Mouse (Mus musculus): ENCODE measurements around the gene Slc25a35. TPM values are rescaled to one million over a fixed set of nuclear protein-coding genes. Genes with fewer than 3 reads are reported as not detected.
A peak's percentile ranks its signal among the peaks of the same experiment; 100 is the strongest.

Slc25a35 gene
- polyA plus RNA-seq, 1 experiment = 46.2 TPM

GRCm38 (mm10) chr11:68974059-68974450 is 6.1 kb downstream of the Slc25a35 start:
- DNase-seq = no peak
- no peak overlapping the region; the same call in 1 of the 2 replicates for H3K27ac ChIP-seq (ENCODE audit: insufficient read depth, low read depth, low read length)
- H3K27me3 ChIP-seq (replicated peaks; ENCODE audit: control insufficient read depth, insufficient read depth, low read length) = no peaks in the 10 kb centered on the region
- WGBS = 32% methylated on average over 6 of the region's 6 CpGs
- TF ChIP-seq POLR2A (IDR thresholded peaks at IDR 0.05; ENCODE audit: low read depth, low read length) = no peak
- no peak for TF ChIP-seq CTCF (conservative IDR thresholded peaks at IDR 0.05; ENCODE audit: insufficient read depth, insufficient read length, low read depth, low read length)
- H3K36me3 ChIP-seq (ENCODE audit: control insufficient read depth, insufficient read depth, low read length) = no peaks in the 10 kb centered on the region
- peak overlapping the region; percentile 50 for H3K4me3 ChIP-seq (ENCODE audit: insufficient read depth, low read depth, low read length)
- H3K4me1 ChIP-seq (ENCODE audit: control insufficient read depth, insufficient read depth, low read length) = peaks cover 5% of the 10 kb centered on the region

- Histone ChIP-seq H3K4me1 (ENCODE audit: control insufficient read depth, insufficient read depth, low read length) (peaks cover 1% of the 10 kb centered on the region), H3K27me3 (replicated peaks; ENCODE audit: control insufficient read depth, insufficient read depth, low read length) (no peaks in the 10 kb centered on the region), H3K36me3 (ENCODE audit: control insufficient read depth, insufficient read depth, low read length) (no peaks in the 10 kb centered on the region), H3K27ac (ENCODE audit: insufficient read depth, low read depth, low read length) (peak within 1 kb of the TSS; percentile 11; the same call in 1 of the 2 replicates), H3K4me3 (ENCODE audit: insufficient read depth, low read depth, low read length) (peak within 1 kb of the TSS; percentile 50; the same call in 1 of the 2 replicates)
- WGBS = 87% methylated on average over 7 of the region's 7 CpGs
- TF ChIP-seq POLR2A (IDR thresholded peaks at IDR 0.05; ENCODE audit: low read depth, low read length) = no peak
- TF ChIP-seq CTCF (conservative IDR thresholded peaks at IDR 0.05; ENCODE audit: insufficient read depth, insufficient read length, low read depth, low read length) = no peak
- no peak for DNase-seq
These were observed 7.2 kb downstream of the Slc25a35 start, which contains the start of gene Rangrf for GRCm38 (mm10) chr11:68975085-68975484. Gene Rangrf, minus strand, starts transcription at chr11:68975185.

- 82% methylated on average over 1 of the region's 1 CpGs for WGBS
- no peaks in the 10 kb centered on the region for H3K4me1 ChIP-seq (ENCODE audit: control insufficient read depth, insufficient read depth, low read length)
- H3K27ac ChIP-seq (ENCODE audit: insufficient read depth, low read depth, low read length) = 0 out of 2 replicates have a peak overlapping the region, but pooled peaks have one; percentile 11
- H3K27me3 ChIP-seq (replicated peaks; ENCODE audit: control insufficient read depth, insufficient read depth, low read length) = no peaks in the 10 kb centered on the region
- DNase-seq = no peak
- H3K4me3 ChIP-seq (ENCODE audit: insufficient read depth, low read depth, low read length) = no peak overlapping the region
- no peaks in the 10 kb centered on the region for H3K36me3 ChIP-seq (ENCODE audit: control insufficient read depth, insufficient read depth, low read length)
- TF ChIP-seq POLR2A (IDR thresholded peaks at IDR 0.05; ENCODE audit: low read depth, low read length) (no peak), CTCF (conservative IDR thresholded peaks at IDR 0.05; ENCODE audit: insufficient read depth, insufficient read length, low read depth, low read length) (no peak)
These were observed 7.7 kb downstream of the Slc25a35 start for GRCm38 (mm10) chr11:68975601-68976000.

- WGBS = 69% methylated on average over 5 of the region's 5 CpGs
- no peaks in the 10 kb centered on the region for H3K27me3 ChIP-seq (replicated peaks; ENCODE audit: control insufficient read depth, insufficient read depth, low read length)
- TF ChIP-seq POLR2A (IDR thresholded peaks at IDR 0.05; ENCODE audit: low read depth, low read length) = no peak
- no peak for TF ChIP-seq CTCF (conservative IDR thresholded peaks at IDR 0.05; ENCODE audit: insufficient read depth, insufficient read length, low read depth, low read length)
- H3K27ac ChIP-seq (ENCODE audit: insufficient read depth, low read depth, low read length) = no peak overlapping the region
- no peaks in the 10 kb centered on the region for H3K36me3 ChIP-seq (ENCODE audit: control insufficient read depth, insufficient read depth, low read length)
- no peak overlapping the region for H3K4me3 ChIP-seq (ENCODE audit: insufficient read depth, low read depth, low read length)
- 0 out of 2 replicates have a peak, but pooled peaks cover 2% of the 10 kb centered on the region for H3K4me1 ChIP-seq (ENCODE audit: control insufficient read depth, insufficient read depth, low read length)
- no peak for DNase-seq
These were observed 11.4 kb downstream of the Slc25a35 start for GRCm38 (mm10) chr11:68979320-68979733.

GRCm38 (mm10) chr11:68980919-68981318 is 13.0 kb downstream of the Slc25a35 start:
- H3K4me1 ChIP-seq (ENCODE audit: control insufficient read depth, insufficient read depth, low read length) = 0 out of 2 replicates have a peak, but pooled peaks cover 2% of the 10 kb centered on the region
- no peak overlapping the region for H3K4me3 ChIP-seq (ENCODE audit: insufficient read depth, low read depth, low read length)
- DNase-seq = no peak
- WGBS = 71% methylated on average over 3 of the region's 3 CpGs
- H3K27ac ChIP-seq (ENCODE audit: insufficient read depth, low read depth, low read length) = no peak overlapping the region
- no peaks in the 10 kb centered on the region for H3K36me3 ChIP-seq (ENCODE audit: control insufficient read depth, insufficient read depth, low read length)
- no peaks in the 10 kb centered on the region for H3K27me3 ChIP-seq (replicated peaks; ENCODE audit: control insufficient read depth, insufficient read depth, low read length)
- TF ChIP-seq POLR2A (IDR thresholded peaks at IDR 0.05; ENCODE audit: low read depth, low read length) (no peak), CTCF (conservative IDR thresholded peaks at IDR 0.05; ENCODE audit: insufficient read depth, insufficient read length, low read depth, low read length) (no peak)

GRCm38 (mm10) chr11:68982639-68983369 is 14.9 kb downstream of the Slc25a35 start:
- peak; percentile 83 for DNase-seq
- no peak for TF ChIP-seq POLR2A (IDR thresholded peaks at IDR 0.05; ENCODE audit: low read depth, low read length)
- peak; percentile 94 for TF ChIP-seq CTCF (conservative IDR thresholded peaks at IDR 0.05; ENCODE audit: insufficient read depth, insufficient read length, low read depth, low read length)
- Histone ChIP-seq H3K4me3 (ENCODE audit: insufficient read depth, low read depth, low read length) (no peak overlapping the region), H3K36me3 (ENCODE audit: control insufficient read depth, insufficient read depth, low read length) (no peaks in the 10 kb centered on the region), H3K27ac (ENCODE audit: insufficient read depth, low read depth, low read length) (no peak overlapping the region), H3K27me3 (replicated peaks; ENCODE audit: control insufficient read depth, insufficient read depth, low read length) (no peaks in the 10 kb centered on the region), H3K4me1 (ENCODE audit: control insufficient read depth, insufficient read depth, low read length) (0 out of 2 replicates have a peak, but pooled peaks cover 2% of the 10 kb centered on the region)
- 27% methylated on average over 4 of the region's 4 CpGs for WGBS

- Histone ChIP-seq H3K27ac (ENCODE audit: insufficient read depth, low read depth, low read length) (no peak overlapping the region), H3K4me1 (ENCODE audit: control insufficient read depth, insufficient read depth, low read length) (0 out of 2 replicates have a peak, but pooled peaks cover 2% of the 10 kb centered on the region), H3K36me3 (ENCODE audit: control insufficient read depth, insufficient read depth, low read length) (no peaks in the 10 kb centered on the region), H3K4me3 (ENCODE audit: insufficient read depth, low read depth, low read length) (no peak overlapping the region), H3K27me3 (replicated peaks; ENCODE audit: control insufficient read depth, insufficient read depth, low read length) (no peaks in the 10 kb centered on the region)
- DNase-seq = no peak
- 77% methylated on average over 11 of the region's 11 CpGs for WGBS
- TF ChIP-seq POLR2A (IDR thresholded peaks at IDR 0.05; ENCODE audit: low read depth, low read length) (no peak), CTCF (conservative IDR thresholded peaks at IDR 0.05; ENCODE audit: insufficient read depth, insufficient read length, low read depth, low read length) (no peak)
These were observed 19.5 kb downstream of the Slc25a35 start for GRCm38 (mm10) chr11:68987365-68987882.
